Mouse (Mus musculus) stomach, embryonic 14.5 days (tissue): Measurements from ENCODE around the gene Scd2. TPM values are rescaled to one million over a fixed set of nuclear protein-coding genes. Genes with fewer than 3 reads are reported as not detected.

Experiments
- ATAC-seq: fragments of 200-750 bp; cut with Nextera tagmentation; 2 replicates; pipeline ENCODE4 v1.8.0; 2017; ENCODE audit warnings: low read depth, moderate TSS enrichment; ENCODE audit not compliant: insufficient number of reproducible peaks, insufficient read depth, low FRiP score
- H3K27ac ChIP-seq: fragments of 300-500 bp; sonication (generic); 2 replicates; pipeline ENCODE4 v1.5.1; 2014; ENCODE audit warnings: mild to moderate bottlenecking, low read length, moderate library complexity, mixed read lengths
- H3K27me3 ChIP-seq: fragments of 300-500 bp; sonication (generic); 2 replicates; pipeline ENCODE4 v1.6.1; 2014; ENCODE audit warnings: low read length, control low read depth, mixed read lengths; ENCODE audit not compliant: control insufficient read depth, insufficient read depth
- H3K36me3 ChIP-seq: fragments of 300-500 bp; sonication (generic); 2 replicates; pipeline ENCODE4 v1.6.1; 2014; ENCODE audit warnings: mild to moderate bottlenecking, control low read depth, low read length, moderate library complexity, mixed read lengths; ENCODE audit not compliant: control insufficient read depth, insufficient read depth
- H3K4me1 ChIP-seq: fragments of 300-500 bp; sonication (generic); 2 replicates; pipeline ENCODE4 v1.6.1; 2014; ENCODE audit warnings: low read length, control low read depth, mixed read lengths; ENCODE audit not compliant: control insufficient read depth, insufficient read depth
- H3K4me2 ChIP-seq: fragments of 300-500 bp; sonication (generic); replicated peaks from 2 replicates; pipeline ENCODE4 v1.6.1; 2014; ENCODE audit warnings: low read depth, low read length, control low read depth
- H3K4me3 ChIP-seq: fragments of 300-500 bp; sonication (generic); 2 replicates; pipeline ENCODE4 v1.5.1; 2014; ENCODE audit warnings: low read depth, low read length, control low read depth
- H3K9ac ChIP-seq: fragments of 300-500 bp; sonication (generic); replicated peaks from 2 replicates; pipeline ENCODE4 v1.6.1; 2014; ENCODE audit warnings: low read depth, mild to moderate bottlenecking, control low read depth, low read length, moderate library complexity, mixed read lengths
- H3K9me3 ChIP-seq: fragments of 300-500 bp; sonication (generic); 2 replicates; pipeline ENCODE4 v1.6.1; 2016; ENCODE audit warnings: low read depth, low read length, control low read depth; ENCODE audit not compliant: control insufficient read depth
- WGBS: fragments of 180-500 bp; shearing (Covaris S2); extraction: QIAGEN DNeasy Blood & Tissue Kit; methylation state at CpG from one replicate; pipeline ENCODE4 v1.1.7; 2014; 5-methylcytosine and 5-hydroxymethylcytosine counted together
- polyA plus RNA-seq: library from polyadenylated mRNA; unstranded; fragments of >200 nt; fragmentation: Nextera tagmentation; extraction: Ambion mirVana; gene quantifications from 2 replicates; pipeline ENCODE4 v1.2.1, GENCODE M21; 2014

Scd2 gene
- polyA plus RNA-seq, 1 experiment from 2014 or later, result 237 TPM

- 17% methylated on average over 7 of the region's 7 CpGs for WGBS
Measured at GRCm38 (mm10) chr19:44296186-44296585, 2.7 kb downstream of the Scd2 start.

GRCm38 (mm10) chr19:44297068-44297760, 3.7 kb downstream of the Scd2 start:
- Histone ChIP-seq H3K9me3 (no peaks in the 10 kb centered on the region), H3K27ac (0 out of 2 replicates have a peak overlapping the region, but pooled peaks have one; percentile 10), H3K4me1 (peaks cover 64% of the 10 kb centered on the region), H3K27me3 (no peaks in the 10 kb centered on the region), H3K4me3 (peak overlapping the region; percentile 96), H3K4me2 (peak overlapping the region; percentile 88), H3K9ac (peak overlapping the region; percentile 38; the same call in 1 of the 2 replicates), H3K36me3 (peaks cover 58% of the 10 kb centered on the region)
- WGBS, result 43% methylated on average over 8 of the region's 8 CpGs
- no peak for ATAC-seq

More at GRCm38 (mm10) chr19:44296186-44296585, 2.7 kb downstream of the Scd2 start:
- Histone ChIP-seq H3K4me1 (peaks cover 65% of the 10 kb centered on the region), H3K36me3 (peaks cover 49% of the 10 kb centered on the region), H3K9me3 (no peaks in the 10 kb centered on the region), H3K4me3 (peak overlapping the region; percentile 96), H3K27me3 (no peaks in the 10 kb centered on the region), H3K27ac (no peak overlapping the region), H3K4me2 (peak overlapping the region; percentile 88), H3K9ac (peak overlapping the region; percentile 38; the same call in 1 of the 2 replicates)
- no peak for ATAC-seq

GRCm38 (mm10) chr19:44297862-44298261, 4.4 kb downstream of the Scd2 start:
- Histone ChIP-seq H3K27me3 (no peaks in the 10 kb centered on the region), H3K4me2 (peak overlapping the region; percentile 88), H3K36me3 (peaks cover 64% of the 10 kb centered on the region), H3K27ac (no peak overlapping the region), H3K4me1 (peaks cover 62% of the 10 kb centered on the region), H3K4me3 (peak overlapping the region; percentile 96), H3K9me3 (no peaks in the 10 kb centered on the region), H3K9ac (peak overlapping the region; percentile 38; the same call in 1 of the 2 replicates)
- 69% methylated on average over 9 of the region's 9 CpGs for WGBS
- ATAC-seq, result no peak

- H3K36me3 ChIP-seq, result peaks cover 76% of the 10 kb centered on the region
- H3K27me3 ChIP-seq, result no peaks in the 10 kb centered on the region
- ATAC-seq, result no peak
- H3K27ac ChIP-seq, result no peak overlapping the region
- no peaks in the 10 kb centered on the region for H3K9me3 ChIP-seq
- no peak overlapping the region for H3K9ac ChIP-seq
- H3K4me2 ChIP-seq, result peak overlapping the region; percentile 88
- 85% methylated on average over 9 of the region's 9 CpGs for WGBS
- H3K4me1 ChIP-seq, result peaks cover 65% of the 10 kb centered on the region
- H3K4me3 ChIP-seq, result peak overlapping the region; percentile 96; the same call in 1 of the 2 replicates
Measured at GRCm38 (mm10) chr19:44299078-44299477, 5.6 kb downstream of the Scd2 start.

GRCm38 (mm10) chr19:44299902-44300301, 6.4 kb downstream of the Scd2 start:
- peaks cover 84% of the 10 kb centered on the region for H3K36me3 ChIP-seq
- no peak for ATAC-seq
- no peak overlapping the region for H3K9ac ChIP-seq
- no peak overlapping the region for H3K4me3 ChIP-seq
- peak overlapping the region; percentile 16; the same call in 1 of the 2 replicates for H3K4me2 ChIP-seq
- peak overlapping the region; percentile 39; the same call in 1 of the 2 replicates for H3K27ac ChIP-seq
- H3K4me1 ChIP-seq, result peaks cover 65% of the 10 kb centered on the region
- WGBS, result 59% methylated on average over 6 of the region's 6 CpGs
- no peaks in the 10 kb centered on the region for H3K9me3 ChIP-seq
- no peaks in the 10 kb centered on the region for H3K27me3 ChIP-seq

GRCm38 (mm10) chr19:44300520-44300919, 7.0 kb downstream of the Scd2 start:
- Histone ChIP-seq H3K9me3 (no peaks in the 10 kb centered on the region), H3K27ac (peak overlapping the region; percentile 39; the same call in 1 of the 2 replicates), H3K4me2 (peak overlapping the region; percentile 16; the same call in 1 of the 2 replicates), H3K27me3 (no peaks in the 10 kb centered on the region), H3K4me3 (no peak overlapping the region), H3K9ac (no peak overlapping the region), H3K36me3 (peaks cover 91% of the 10 kb centered on the region), H3K4me1 (peaks cover 65% of the 10 kb centered on the region)
- ATAC-seq, result no peak
- 79% methylated on average over 7 of the region's 7 CpGs for WGBS

GRCm38 (mm10) chr19:44301176-44301575, 7.7 kb downstream of the Scd2 start:
- no peak for ATAC-seq
- peaks cover 64% of the 10 kb centered on the region for H3K4me1 ChIP-seq
- H3K27ac ChIP-seq, result no peak overlapping the region
- no peak overlapping the region for H3K4me3 ChIP-seq
- no peak overlapping the region for H3K9ac ChIP-seq
- WGBS, result 66% methylated on average over 16 of the region's 16 CpGs
- no peak overlapping the region for H3K4me2 ChIP-seq
- peaks cover 95% of the 10 kb centered on the region for H3K36me3 ChIP-seq
- H3K27me3 ChIP-seq, result no peaks in the 10 kb centered on the region
- no peaks in the 10 kb centered on the region for H3K9me3 ChIP-seq

- no peak for ATAC-seq
- Histone ChIP-seq H3K27me3 (no peaks in the 10 kb centered on the region), H3K27ac (no peak overlapping the region), H3K4me1 (peaks cover 58% of the 10 kb centered on the region), H3K4me2 (no peak overlapping the region), H3K9me3 (no peaks in the 10 kb centered on the region), H3K4me3 (no peak overlapping the region), H3K9ac (no peak overlapping the region), H3K36me3 (peaks cover 96% of the 10 kb centered on the region)
- 66% methylated on average over 9 of the region's 9 CpGs for WGBS
Measured at GRCm38 (mm10) chr19:44301671-44302305, 8.3 kb downstream of the Scd2 start.
